Mouse (Mus musculus): ENCODE results near the gene Nedd1.

DNA sequence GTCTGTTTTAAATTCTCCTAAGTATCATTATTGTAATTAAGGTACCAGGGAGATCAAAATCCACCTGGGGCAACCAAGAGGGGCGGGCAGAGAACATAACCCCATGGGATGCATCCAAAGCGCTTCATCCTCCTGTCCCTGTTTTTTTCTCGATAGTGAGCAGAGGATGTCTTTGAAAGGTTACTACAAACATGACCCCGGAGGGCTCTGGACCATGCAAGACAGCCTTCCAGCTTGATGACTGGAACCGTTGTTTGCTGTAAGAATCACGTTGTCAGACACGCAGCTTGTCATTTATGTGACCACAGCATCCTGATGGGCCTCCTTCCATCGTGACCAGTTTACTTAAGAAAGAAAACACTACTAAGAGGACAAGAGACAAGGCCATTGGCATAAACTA, 73.1 kb downstream of the Nedd1 start:
- TF ChIP-seq CTCF (IDR thresholded peaks at IDR 0.05) (no peak), EP300 (IDR thresholded peaks at IDR 0.05) (no peak)
